Mouse (Mus musculus) hindbrain, embryonic 10.5 days (tissue): ENCODE data around the gene 3110040N11Rik. TPM values are rescaled to one million over a fixed set of nuclear protein-coding genes. Genes with fewer than 3 reads are reported as not detected.
"Not testable (repeated sequence)": the region's sequence is repeated elsewhere in the genome, so short reads cannot be mapped to it uniquely, and the experiment has no call there.

ENCODE experiments used
- DNase-seq: peaks from one replicate; pipeline ENCODE4 v3.0.0-alpha.2; 2017; ENCODE audit warnings: low spot score
- H3K27ac ChIP-seq: fragments of 300-500 bp; sonication (generic); 2 replicates; pipeline ENCODE4 v1.5.1; 2016; ENCODE audit warnings: mild to moderate bottlenecking, moderate library complexity
- H3K27me3 ChIP-seq: fragments of 300-500 bp; sonication (generic); 2 replicates; pipeline ENCODE4 v1.6.1; 2016; ENCODE audit warnings: mild to moderate bottlenecking; ENCODE audit not compliant: poor library complexity, insufficient read depth, severe bottlenecking
- H3K36me3 ChIP-seq: fragments of 300-500 bp; sonication (generic); 2 replicates; pipeline ENCODE4 v1.6.1; 2016; ENCODE audit warnings: mild to moderate bottlenecking, moderate library complexity
- H3K4me1 ChIP-seq: fragments of 300-500 bp; sonication (generic); replicated peaks from 2 replicates; pipeline ENCODE4 v1.6.1; 2016; ENCODE audit warnings: mild to moderate bottlenecking
- H3K4me3 ChIP-seq: fragments of 300-500 bp; sonication (generic); 2 replicates; pipeline ENCODE4 v1.5.1; 2016; ENCODE audit warnings: mild to moderate bottlenecking, moderate library complexity
- H3K9me3 ChIP-seq: fragments of 300-500 bp; sonication (generic); 2 replicates; pipeline ENCODE4 v1.6.1; 2016; ENCODE audit warnings: mild to moderate bottlenecking, moderate library complexity
- WGBS: fragments of 180-500 bp; shearing (Covaris S2); methylation state at CpG from one replicate; pipeline ENCODE4 v1.1.7; 2016; 5-methylcytosine and 5-hydroxymethylcytosine counted together
- polyA plus RNA-seq: library from polyadenylated mRNA; unstranded; fragments of >200 nt; fragmentation: Nextera tagmentation; extraction: Ambion mirVana; gene quantifications from 2 replicates; pipeline ENCODE4 v1.2.1, GENCODE M21; 2016

3110040N11Rik gene
- polyA plus RNA-seq: 50.1 and 50.8 TPM in 2 replicates

DNA sequence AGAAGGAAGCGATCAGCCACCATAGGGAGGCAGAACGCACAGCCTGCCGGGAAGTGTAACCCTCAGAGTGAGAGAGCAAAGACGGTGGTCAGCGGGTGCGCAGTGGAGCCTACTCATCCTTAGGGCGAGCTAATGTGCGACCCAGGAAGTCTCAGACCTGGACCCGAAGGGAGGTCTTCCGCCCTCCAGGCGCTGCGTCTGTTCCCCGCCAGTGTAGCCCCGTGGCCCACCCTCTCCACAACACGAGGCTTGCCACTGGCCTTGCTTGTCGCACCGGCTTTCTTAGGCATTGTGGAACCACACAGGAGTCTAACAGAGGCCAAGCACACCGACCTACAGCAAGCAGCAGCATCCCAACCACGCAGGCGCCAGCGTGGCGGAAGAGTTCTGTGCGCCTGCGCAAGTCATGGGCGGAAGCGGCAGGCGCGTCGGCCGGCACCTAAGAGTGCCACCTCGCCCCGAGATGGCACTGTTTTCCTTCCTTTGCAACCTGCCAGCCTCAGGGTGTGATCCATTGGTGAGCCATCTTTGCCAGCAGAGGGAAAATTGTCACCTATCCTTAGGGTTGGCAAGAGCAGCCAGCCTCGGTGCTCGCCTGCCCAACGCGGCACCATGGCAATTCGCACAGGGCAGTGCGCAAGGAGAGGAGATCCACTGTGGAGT lies at the start of gene 3110040N11Rik:
3110040N11Rik (minus strand) TSS at position 384 of the 663 bp plus-strand sequence.
- peak within 1 kb of the TSS; percentile 96 for H3K27ac ChIP-seq
- peaks cover 16% of the 10 kb centered on the region for H3K4me1 ChIP-seq
- peak; percentile 89 for DNase-seq
- peaks cover 43% of the 10 kb centered on the region for H3K36me3 ChIP-seq
- no peaks in the 10 kb centered on the region for H3K27me3 ChIP-seq
- whole genome bisulfite sequencing: under 1% methylated on average over 38 of the region's 38 CpGs
- no peaks in the 10 kb centered on the region for H3K9me3 ChIP-seq
- peak within 1 kb of the TSS; percentile 70 for H3K4me3 ChIP-seq

DNA sequence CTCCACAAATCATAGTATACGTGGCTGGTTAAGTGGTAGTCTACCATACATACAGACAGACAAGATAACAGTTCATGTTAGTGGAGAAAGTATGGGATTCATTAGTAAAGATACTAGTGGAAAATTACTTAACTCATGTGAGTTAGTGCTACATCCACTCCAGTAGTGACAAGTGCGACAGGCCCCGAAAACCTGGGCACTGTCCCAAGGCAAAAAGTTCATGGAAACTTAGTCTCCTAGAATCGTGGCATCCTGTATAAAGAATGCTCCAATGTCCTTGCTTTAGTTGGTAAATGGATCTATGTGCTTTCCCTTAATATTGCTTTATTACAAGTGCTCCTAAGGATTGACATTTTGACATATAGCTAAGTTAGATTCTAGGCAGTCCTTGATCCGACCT lies 48.5 kb upstream of the 3110040N11Rik start:
- not testable (repeated sequence) for H3K9me3 ChIP-seq, H3K27me3 ChIP-seq, H3K27ac ChIP-seq, H3K4me3 ChIP-seq, H3K4me1 ChIP-seq, DNase-seq, H3K36me3 ChIP-seq
- WGBS: 87% methylated on average over 5 of the region's 5 CpGs

DNA sequence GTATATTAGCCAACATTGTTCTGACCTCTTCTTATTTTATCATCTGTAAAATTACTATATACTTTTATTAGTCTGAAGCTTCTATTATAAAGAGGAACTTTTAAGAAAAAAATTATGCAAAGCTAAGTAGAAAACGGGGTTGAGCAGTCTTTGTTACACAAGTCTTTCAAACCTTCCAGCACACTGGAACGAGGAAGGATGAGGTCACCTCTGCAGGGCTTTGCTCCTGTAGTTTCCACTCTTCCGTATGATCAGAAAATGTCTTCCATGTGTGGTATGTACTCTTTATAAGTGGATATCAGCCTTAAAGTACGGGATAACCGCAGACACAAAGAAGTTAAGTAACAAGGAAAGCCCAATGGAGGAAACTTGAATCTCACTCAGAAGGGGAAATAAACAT lies 46.2 kb upstream of the 3110040N11Rik start:
- Histone ChIP-seq H3K9me3 (0 out of 2 replicates have a peak, but pooled peaks cover 3% of the 10 kb centered on the region), H3K4me3 (no peak overlapping the region)
- 90% methylated on average over 5 of the region's 5 CpGs for WGBS

DNA sequence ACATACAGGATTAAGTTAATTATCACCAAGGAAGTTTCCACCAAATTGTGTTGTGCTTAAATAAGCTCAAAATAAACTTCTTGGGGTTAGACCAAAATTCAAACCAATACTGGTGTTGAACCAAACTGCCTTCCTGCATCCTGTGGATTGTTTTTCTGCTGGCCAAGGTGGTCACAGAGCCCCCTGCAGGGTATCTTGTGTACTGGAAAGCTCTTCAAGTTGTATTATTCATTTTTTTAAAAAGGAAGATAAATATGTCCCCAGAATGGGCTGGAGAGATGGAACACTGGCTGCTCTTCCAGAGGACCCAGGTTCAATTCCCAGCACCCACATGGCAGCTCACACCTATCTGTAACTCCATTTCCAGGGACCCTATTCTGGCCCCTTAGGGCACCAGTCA lies 45.6 kb upstream of the 3110040N11Rik start:
- peaks cover 3% of the 10 kb centered on the region; the same call in 1 of the 2 replicates for H3K4me1 ChIP-seq
- H3K36me3 ChIP-seq: no peaks in the 10 kb centered on the region
- H3K27me3 ChIP-seq: no peaks in the 10 kb centered on the region
- no peak overlapping the region for H3K4me3 ChIP-seq
- 0 out of 2 replicates have a peak, but pooled peaks cover 3% of the 10 kb centered on the region for H3K9me3 ChIP-seq
- DNase-seq: no peak
- H3K27ac ChIP-seq: no peak overlapping the region

More for the DNA sequence above, 46.2 kb upstream of the 3110040N11Rik start:
- H3K4me1 ChIP-seq: no peaks in the 10 kb centered on the region
- no peaks in the 10 kb centered on the region for H3K36me3 ChIP-seq
- DNase-seq: no peak
- no peak overlapping the region for H3K27ac ChIP-seq
- no peaks in the 10 kb centered on the region for H3K27me3 ChIP-seq

DNA sequence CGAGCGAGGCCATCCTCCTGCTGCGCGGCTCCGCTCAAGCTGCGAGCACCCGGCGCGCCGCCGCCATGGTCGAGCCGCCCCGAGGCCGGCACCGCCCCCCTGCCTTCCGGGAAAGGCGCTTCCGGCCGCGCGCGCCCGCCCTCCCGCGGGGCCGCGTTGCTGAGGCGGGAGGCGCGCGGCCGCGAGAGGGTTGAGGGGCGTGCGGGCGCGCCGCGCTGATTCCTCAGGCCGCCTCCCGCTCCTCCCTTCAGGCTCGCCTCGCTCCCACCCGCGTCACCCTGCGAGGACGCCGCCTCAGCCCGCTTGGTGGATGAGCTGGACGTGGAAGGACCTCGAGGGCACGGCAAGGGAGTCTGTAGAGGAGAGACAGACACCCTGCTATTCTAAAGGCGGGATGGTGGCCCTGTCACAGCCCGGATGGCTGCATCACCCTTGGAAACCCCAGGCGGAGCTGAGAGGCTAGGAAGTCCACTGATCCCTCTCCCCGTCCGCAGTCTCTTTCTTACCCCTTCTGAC lies 40.2 kb upstream of the 3110040N11Rik start, which contains the start of gene Btbd1:
Btbd1 (minus strand) TSS at position 53 of the 516 bp plus-strand sequence.
- Histone ChIP-seq H3K27me3 (no peaks in the 10 kb centered on the region), H3K27ac (peak within 1 kb of the TSS; percentile 92), H3K9me3 (no peaks in the 10 kb centered on the region), H3K4me1 (peaks cover 42% of the 10 kb centered on the region), H3K36me3 (no peaks in the 10 kb centered on the region), H3K4me3 (peak within 1 kb of the TSS; percentile 88)
- DNase-seq: peak; percentile 83
- WGBS: under 1% methylated on average over 58 of the region's 58 CpGs

DNA sequence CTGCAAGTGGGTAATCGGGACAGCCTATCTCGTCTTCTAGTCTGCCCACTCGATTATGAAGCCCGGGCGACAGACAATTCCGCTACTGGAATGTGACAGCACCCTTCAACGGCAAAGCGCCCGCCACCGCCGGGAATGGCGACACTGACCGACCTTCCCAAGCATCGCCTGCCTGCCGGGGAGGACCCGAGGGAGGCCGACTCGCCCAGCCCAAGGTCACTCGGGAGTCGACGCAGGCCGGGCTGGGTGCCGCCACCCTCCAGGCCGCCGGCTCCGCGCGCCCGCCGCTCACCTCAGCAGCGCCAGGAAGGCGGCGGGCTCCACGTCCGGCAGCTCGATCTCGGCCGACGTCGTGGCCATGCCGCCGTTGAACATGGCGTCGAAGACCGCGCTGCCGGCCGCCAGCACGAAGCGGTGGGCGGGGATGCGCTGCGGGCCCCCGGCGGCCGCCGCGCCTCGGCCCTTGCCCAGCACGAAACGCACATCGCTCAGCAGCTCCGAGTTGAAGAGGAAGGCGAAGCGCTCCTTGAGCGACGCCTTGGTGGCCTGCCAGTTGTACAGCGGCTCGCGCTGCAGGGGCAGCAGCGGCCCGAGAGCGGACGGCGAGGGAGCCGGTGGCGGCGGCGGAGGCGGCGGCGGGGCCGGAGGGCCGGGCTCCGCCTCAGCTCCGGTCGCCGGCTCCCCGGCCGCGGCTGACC lies 39.6 kb upstream of the 3110040N11Rik start:
- DNase-seq: peak; percentile 69
- H3K27me3 ChIP-seq: no peaks in the 10 kb centered on the region
- peaks cover 42% of the 10 kb centered on the region for H3K4me1 ChIP-seq
- under 1% methylated on average over 85 of the region's 91 CpGs for WGBS
- H3K27ac ChIP-seq: peak overlapping the region; percentile 92
- H3K4me3 ChIP-seq: peak overlapping the region; percentile 88
- no peaks in the 10 kb centered on the region for H3K36me3 ChIP-seq
- no peaks in the 10 kb centered on the region for H3K9me3 ChIP-seq

DNA sequence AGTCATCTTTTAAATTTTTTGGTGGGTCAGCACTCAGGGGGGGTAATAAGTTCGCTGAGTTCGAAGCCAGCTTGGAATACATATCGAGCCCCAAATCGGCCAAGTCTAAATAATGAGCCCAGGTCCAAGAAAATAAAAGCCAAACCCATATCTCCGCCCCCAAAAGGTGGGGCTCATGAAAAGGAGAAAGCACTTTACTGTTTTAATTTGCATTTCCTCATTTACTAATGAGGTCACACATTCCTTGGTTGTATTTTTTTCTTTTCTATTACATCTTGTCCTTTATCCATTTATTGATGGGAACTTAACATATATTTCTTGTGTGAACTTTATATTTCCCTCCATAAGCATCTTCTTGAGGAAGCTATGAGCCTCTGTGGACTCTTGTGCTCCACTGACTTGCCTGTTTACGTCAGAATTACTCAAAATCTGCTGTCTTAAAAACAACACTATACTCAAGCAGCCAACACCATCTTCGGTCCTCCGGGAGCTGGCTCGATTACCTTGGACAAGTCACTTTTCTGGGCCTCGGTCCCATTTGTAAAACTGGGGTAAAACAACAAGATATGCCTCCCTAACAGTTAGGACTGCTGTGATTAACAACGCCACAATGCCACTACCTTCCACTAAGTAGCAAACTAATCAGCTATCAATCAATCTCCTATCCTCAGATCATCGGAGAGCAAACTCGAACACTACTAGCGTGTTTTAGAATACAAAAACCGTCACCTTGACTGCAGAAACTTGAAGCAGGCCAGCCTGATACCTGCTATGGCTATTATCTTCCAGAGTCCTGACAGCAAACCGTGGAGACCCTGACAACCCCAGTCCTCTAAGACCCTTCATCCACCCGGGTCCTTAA lies 38.8 kb upstream of the 3110040N11Rik start:
- no peaks in the 10 kb centered on the region for H3K36me3 ChIP-seq
- peak overlapping the region; percentile 92 for H3K27ac ChIP-seq
- H3K27me3 ChIP-seq: no peaks in the 10 kb centered on the region
- H3K4me1 ChIP-seq: peaks cover 42% of the 10 kb centered on the region
- DNase-seq: no peak
- peak overlapping the region; percentile 88 for H3K4me3 ChIP-seq
- WGBS: 30% methylated on average over 17 of the region's 17 CpGs
- no peaks in the 10 kb centered on the region for H3K9me3 ChIP-seq

DNA sequence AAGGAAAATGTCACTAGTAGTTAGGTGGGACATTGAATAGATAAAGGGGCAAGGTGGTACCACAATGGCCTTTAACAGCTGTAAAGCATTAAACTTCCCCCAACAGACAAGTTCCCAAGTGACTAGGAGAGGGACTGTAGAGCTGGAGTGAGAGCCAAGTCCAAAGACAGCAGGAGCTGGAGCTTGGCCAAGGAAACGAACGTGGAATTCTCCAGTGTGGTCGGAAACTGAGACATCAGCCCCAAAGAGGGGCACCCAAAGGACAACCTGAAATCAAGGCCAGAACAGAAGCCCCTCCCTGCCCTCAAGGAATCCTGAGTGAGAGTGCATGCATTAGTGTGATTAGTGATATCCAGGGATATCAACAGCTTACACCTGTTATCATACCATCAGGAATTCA lies 36.1 kb upstream of the 3110040N11Rik start:
- Histone ChIP-seq H3K36me3 (no peaks in the 10 kb centered on the region), H3K4me3 (no peak overlapping the region), H3K27ac (no peak overlapping the region), H3K9me3 (no peaks in the 10 kb centered on the region), H3K27me3 (no peaks in the 10 kb centered on the region), H3K4me1 (peaks cover 42% of the 10 kb centered on the region)
- 85% methylated on average over 3 of the region's 3 CpGs for WGBS
- no peak for DNase-seq

DNA sequence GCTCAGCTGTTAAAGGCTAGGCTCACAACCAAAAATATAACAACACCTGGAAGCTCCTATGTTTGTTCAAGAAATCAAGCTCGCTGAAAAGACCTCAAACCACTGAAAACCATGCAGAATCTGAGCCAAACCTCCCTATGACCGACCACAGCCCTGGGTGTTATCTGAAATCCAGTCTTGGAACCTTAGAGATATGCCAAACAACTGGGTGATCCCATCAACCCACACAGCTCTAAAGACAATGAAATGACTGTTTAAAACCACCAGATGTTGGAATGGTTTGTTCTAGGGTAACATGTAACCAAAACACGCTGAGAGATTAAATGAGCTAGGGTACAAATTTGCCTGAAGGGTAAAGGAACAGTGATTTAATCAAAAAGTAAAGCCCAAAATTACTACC lies 35.6 kb upstream of the 3110040N11Rik start:
- Histone ChIP-seq H3K27me3 (no peaks in the 10 kb centered on the region), H3K27ac (no peak overlapping the region), H3K36me3 (no peaks in the 10 kb centered on the region), H3K4me1 (peaks cover 39% of the 10 kb centered on the region), H3K4me3 (no peak overlapping the region), H3K9me3 (no peaks in the 10 kb centered on the region)
- DNase-seq: no peak
- 76% methylated on average over 3 of the region's 3 CpGs for WGBS

DNA sequence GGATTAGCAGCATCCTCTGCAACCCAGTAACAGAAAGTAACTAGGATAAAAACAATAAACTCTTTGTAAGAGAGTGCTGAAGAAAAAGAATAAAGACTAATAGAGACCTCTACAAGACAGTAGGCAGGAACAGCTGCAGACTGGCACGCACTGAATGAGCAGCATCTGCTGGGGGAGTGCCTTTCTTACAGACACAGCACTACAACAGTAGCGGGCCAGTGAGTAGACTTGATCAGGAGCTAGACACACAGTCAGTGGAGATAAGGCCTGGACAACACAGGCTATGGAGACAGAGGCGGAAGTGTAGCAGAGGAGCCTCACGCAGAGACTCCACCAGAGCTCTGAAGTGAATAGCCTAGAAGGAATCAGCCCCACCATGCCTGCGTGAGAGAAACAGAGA lies 16.8 kb upstream of the 3110040N11Rik start:
- Histone ChIP-seq H3K4me3 (no peak overlapping the region), H3K4me1 (peaks cover 4% of the 10 kb centered on the region; the same call in 1 of the 2 replicates), H3K27ac (0 out of 2 replicates have a peak overlapping the region, but pooled peaks have one; percentile 25), H3K27me3 (no peaks in the 10 kb centered on the region), H3K9me3 (no peaks in the 10 kb centered on the region), H3K36me3 (peaks cover 34% of the 10 kb centered on the region)
- DNase-seq: no peak
- WGBS: 83% methylated on average over 5 of the region's 5 CpGs

DNA sequence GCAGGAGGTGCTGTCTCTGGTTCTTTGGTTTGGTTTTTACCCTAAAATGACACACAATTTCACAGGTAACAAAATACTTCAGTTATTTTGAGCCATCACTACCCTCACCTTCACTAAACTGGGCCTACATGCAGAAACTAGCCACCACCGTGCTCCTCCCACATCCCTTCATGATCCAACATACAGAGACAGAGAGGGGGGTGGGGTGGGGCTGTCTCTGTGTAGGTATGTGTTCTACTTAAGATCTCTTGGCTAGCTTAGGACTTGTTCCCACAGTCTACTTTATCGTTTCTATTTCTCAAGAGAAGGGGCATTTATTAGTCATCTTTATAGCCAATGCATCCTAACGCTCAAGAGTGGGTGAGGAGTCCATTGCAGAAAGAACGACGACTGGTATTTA lies 742 bp downstream of the 3110040N11Rik start:
- Histone ChIP-seq H3K4me1 (peaks cover 16% of the 10 kb centered on the region), H3K27ac (peak overlapping the region; percentile 96), H3K27me3 (no peaks in the 10 kb centered on the region), H3K9me3 (no peaks in the 10 kb centered on the region), H3K36me3 (peaks cover 36% of the 10 kb centered on the region), H3K4me3 (peak overlapping the region; percentile 70)
- DNase-seq: peak; percentile 11
- 7% methylated on average over 5 of the region's 5 CpGs for WGBS

DNA sequence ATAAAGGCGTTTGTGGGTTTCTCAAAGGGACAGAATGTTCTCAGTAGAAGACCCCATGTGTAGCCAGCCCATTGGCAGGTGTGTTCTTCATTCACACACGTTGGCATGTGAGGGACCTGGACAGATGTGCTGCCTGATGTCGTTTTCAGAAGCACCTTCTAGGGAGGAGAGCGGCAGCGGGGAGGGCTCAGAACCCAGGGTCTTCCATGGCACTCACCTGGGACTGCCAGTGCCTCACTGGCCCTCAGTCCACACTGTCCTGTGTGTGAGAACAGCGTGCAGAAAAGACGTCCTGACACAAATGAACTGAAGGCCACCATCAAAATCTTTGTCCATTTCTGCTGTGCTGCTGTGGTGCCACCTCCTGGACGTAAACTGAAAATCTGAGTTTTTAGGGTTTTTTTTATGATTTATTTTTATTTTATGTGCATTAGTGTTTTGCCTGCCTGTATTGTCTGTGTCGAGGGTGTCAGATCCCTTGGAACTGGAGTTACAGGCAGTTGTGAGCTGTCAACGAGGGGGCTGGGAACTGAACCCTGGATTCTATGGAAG lies 11.5 kb downstream of the 3110040N11Rik start:
- Histone ChIP-seq H3K9me3 (peaks cover 10% of the 10 kb centered on the region), H3K4me1 (no peaks in the 10 kb centered on the region), H3K36me3 (peaks cover 52% of the 10 kb centered on the region), H3K4me3 (no peak overlapping the region), H3K27me3 (no peaks in the 10 kb centered on the region), H3K27ac (no peak overlapping the region)
- 83% methylated on average over 10 of the region's 10 CpGs for WGBS
- DNase-seq: no peak
